Mouse (Mus musculus) brain, adult 2 months (tissue): ENCODE data around the gene Fndc11.

Source experiments
- DNase-seq: peaks from one replicate; pipeline ENCODE4 v3.0.0; 2011; ENCODE audit warnings: low read depth, low spot score

The Fndc11 gene

GRCm38 (mm10) chr2:181266839-181267238, 47.0 kb downstream of the Fndc11 start:
- DNase-seq = no peak

GRCm38 (mm10) chr2:181272092-181272491, 52.3 kb downstream of the Fndc11 start:
- DNase-seq = no peak
